Mouse (Mus musculus) T-helper 1 cell (primary cell): Measurements from ENCODE around the gene Oas2.
"Not testable (repeated sequence)": the region's sequence is repeated elsewhere in the genome, so short reads cannot be mapped to it uniquely, and the experiment has no call there.

Source experiments
- in situ Hi-C: fragments of 300-600 bp; cut with MboI, MseI; formaldehyde crosslinking; loops from one replicate; pipeline ENCODE4 v1.15.1; 2025; ENCODE audit warnings: high pct_unique_total_duplicates

The Oas2 gene

DNA sequence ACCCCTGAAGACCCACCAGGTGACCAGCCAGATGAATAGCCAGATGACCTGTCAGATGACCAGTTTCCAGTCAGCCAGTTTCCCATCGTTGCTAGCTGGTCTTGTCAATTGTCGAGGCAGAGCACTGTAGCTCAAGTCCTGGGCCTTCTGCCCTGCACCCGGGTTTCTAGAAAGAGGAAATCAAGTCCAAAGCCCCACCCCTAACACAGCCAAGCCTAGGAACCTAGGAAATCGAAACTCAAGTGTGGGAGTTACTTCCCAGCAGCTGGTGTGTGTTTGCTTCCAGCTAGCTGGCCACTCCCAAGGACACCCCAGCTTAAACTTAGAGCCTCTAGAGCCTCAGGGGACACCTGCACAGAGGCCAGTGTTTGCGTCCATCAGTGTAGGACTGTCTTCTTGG lies at the start of gene Oas2:
TSS of gene Oas2 (minus strand) at position 166 of the 400 bp plus-strand sequence.
- in situ Hi-C loops, result no loop called here

DNA sequence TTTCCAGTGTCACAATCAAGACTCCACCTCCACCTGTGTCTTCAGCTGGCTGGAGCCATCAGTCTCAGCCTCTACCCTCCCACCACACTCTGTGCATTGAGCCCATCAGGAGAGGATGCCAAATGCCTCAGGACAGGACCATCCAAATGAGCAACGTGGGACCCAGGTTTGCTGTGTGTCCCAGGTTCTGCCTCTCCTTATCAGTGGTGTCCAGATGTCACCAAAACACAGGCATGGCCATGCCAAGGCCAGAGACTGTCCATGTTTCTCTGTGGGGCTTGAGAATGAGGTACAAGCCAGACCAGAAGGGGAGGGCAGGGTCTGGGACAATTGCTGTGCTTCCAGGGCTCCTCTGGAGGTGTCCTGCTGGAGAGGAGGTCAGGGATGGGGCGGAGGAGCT lies 49.3 kb upstream of the Oas2 start:
- in situ Hi-C loops, result not testable (repeated sequence)

DNA sequence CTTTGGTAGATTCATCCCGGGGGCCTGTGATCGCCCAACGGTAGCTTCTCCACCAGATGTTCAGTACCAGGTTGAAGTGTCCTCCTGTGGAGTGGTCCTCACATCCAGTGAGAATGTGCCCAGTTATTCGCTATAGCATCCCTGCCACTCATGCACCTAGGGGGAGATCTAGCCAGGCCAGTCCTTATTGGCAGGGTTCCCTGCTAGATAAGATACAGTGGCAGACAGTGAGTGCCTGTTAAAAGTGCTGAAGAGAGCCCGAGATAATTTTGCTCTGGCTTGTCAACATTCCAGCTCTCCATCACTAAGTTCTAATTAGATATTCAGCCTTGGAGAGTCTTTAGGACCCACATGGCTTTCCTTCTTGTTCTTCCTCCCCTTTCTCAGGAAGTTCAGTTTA lies 48.5 kb upstream of the Oas2 start:
- in situ Hi-C loops, result not testable (repeated sequence)

DNA sequence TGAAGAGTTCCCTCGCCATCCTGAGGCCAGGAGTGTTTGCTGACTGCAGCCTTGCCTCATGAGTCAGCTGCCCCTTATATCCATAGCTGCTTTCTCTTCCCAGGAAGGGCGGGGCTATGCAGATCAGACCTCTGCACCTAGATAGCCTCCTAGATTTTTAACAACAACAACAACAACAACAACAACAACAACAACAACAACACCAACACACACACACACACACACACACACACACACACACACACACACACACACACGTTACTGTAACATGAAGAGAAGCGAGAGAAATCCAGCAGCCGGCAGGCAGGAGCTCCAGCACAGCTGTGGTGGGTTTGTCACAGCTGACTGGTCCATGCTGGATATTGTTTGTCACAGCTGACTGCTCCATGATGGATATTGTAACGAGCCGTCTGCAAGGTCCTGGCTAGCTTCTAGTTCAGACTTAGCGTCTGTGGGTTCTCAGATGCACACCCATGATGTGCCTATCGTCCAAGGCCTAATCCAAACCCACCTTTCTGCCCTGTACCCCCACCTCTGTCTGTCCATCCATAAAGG lies 45.9 kb upstream of the Oas2 start, which contains the start of gene Oas1e:
TSS of gene Oas1e (minus strand) at position 51 of the 555 bp plus-strand sequence.
- in situ Hi-C loops, result not testable (repeated sequence)

DNA sequence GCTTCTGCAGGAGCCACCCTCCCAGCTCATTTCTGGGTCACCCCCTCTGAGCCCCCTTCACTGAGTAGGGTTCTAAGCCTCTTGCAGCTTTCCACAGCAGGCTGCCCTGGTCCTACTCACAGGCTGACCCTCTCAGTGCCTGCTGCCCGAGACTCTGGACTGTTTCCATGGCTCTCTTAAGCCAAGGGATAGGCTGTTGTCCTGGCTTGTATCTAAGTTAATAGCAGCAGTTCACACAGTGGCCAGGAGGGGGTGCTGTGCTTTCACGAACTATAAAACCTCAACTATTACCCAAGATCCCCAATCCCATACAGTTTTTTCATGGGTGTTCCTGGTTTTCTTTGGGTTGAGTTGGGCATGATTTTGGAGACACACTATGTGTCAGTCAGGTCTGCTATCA lies 43.4 kb upstream of the Oas2 start:
- in situ Hi-C loops, result no loop called here

DNA sequence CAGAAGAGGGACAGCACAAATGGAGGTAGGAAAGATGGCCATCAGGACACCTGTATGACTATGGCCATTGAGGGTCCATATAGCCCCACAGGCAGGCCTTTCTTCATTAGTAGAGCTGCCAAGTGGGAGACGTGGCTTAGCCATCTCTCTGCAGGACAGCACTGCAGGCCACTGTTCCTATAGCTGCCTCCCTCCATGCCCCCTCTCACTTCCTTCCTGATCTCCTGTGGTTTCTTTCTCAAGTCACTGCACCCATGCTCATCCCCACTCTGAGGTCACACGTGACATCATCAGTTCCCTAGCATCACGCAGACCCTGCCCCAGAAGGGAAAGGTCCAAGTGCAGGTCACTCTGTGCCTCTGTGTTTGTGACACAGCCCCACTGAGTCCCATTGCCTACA lies 37.4 kb upstream of the Oas2 start:
- in situ Hi-C loops, result no loop called here

DNA sequence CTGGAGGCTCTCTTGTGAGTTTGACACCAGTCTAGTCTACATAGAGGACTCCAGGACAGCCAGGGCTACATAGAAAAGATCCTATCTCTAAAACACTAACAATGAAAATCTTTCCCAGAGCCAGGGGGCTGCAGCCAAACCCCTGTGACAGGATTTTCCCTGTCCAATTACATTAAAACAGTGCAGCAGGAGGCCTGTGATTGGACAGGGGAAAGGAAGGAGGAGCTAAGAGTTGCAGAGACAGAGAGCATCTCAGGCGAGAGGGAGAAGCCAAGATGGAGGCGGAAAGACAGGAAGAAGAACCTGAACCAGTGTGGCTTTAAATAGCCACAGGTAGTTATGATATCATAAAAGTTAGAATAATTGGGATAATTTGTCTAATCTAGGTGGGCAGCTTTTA lies 32.8 kb upstream of the Oas2 start:
- in situ Hi-C loops, result no loop called here

DNA sequence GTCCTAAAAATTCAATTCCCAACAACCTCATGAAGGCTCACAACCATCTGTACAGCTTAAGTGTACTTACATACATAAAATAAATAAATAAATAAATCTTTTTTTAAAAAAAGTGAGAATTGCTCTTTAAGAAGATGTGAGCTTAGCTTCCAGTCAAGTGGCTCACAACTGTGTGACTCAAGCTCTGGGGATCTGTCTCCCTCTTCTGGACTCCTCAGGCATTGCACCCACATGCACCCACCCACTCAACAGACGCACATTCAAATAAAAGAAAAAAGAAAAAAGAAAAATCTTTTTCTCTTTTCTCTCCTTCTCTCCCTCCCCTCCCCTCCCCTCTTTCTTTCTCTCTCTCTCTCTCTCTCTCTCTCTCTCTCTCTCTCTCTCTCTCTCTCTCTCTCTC lies 32.0 kb upstream of the Oas2 start:
- in situ Hi-C loops, result no loop called here

DNA sequence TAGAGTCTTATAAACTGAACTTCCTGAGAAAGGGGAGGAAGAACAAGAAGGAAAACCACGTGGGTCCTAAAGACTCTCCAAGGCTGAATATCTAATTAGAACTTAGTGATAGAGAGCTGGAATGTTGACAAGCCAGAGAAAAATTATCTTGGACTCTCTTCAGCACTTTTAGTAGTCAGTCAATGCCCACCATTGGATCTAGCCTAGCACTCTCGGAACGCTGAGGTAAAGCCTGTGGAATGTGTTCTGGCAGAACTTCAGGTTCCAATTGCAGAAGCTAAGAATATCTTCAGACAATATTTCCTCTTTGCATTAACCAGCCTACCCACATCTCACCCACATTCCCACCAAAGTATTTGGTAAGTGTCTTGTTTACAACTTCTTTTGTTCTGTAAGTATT lies 30.3 kb upstream of the Oas2 start:
- in situ Hi-C loops, result no loop called here

DNA sequence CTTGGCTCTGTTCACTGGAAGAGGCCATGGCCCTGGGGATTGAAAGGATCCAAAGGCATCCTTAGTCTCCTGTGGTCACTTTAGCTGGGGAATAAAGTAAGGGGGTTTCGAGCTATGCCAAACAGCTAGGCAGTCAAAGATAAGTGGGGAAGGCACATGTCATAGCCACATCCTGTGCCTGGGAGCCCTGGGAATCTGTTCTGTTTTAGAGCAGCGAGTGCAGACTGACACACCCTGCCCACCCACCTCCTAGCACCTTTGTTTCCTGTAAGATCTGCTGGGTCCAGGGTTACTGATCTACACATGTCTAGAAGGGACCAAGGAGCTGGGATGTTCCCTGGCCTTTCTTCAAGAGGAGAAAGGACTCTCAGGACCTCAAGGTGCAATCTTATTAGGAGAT lies 29.3 kb upstream of the Oas2 start:
- in situ Hi-C loops, result no loop called here

DNA sequence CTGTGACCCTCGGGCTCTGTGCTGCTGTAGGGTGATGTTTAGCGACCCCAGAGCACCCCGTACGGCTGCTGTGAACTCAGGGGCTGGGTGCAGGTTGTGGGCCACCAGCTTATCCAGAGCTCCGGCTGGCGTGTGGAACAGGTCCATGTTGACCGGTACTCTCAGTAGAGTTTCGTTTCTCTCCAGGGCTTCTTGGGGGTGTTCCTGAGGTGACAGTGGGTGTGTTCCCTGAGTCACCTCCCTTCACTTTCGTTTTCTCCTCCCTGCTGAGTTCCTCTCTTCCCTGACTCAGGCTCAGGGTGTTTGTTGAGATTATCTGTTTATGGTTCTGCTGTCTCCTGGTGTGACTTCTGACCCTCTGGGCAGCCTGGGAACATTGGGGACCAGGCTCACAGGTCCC lies 27.8 kb upstream of the Oas2 start, which contains the start of gene Oas3:
TSS of gene Oas3 (minus strand) at position 184 of the 400 bp plus-strand sequence.
- in situ Hi-C loops, result no loop called here

DNA sequence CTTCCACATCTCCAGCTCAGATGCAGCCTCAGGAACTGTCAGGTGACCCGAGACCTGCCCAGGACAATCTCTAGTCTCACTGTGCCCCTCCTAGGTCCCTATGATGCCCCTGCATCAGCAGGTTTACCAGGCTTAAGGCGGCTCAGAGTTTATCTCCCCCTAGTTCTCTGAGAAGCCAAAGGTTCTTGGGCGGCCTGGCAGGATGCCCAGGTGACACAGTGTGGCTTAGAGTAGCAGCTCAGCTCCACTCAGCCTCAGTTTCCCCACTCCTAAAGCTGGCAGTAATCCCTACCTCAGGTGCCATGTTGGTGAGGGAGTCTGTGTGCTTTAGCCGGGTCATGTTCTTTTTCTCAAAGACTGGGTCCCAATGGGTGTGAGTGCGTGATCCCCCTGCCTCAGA lies 27.1 kb upstream of the Oas2 start:
- in situ Hi-C loops, result no loop called here

DNA sequence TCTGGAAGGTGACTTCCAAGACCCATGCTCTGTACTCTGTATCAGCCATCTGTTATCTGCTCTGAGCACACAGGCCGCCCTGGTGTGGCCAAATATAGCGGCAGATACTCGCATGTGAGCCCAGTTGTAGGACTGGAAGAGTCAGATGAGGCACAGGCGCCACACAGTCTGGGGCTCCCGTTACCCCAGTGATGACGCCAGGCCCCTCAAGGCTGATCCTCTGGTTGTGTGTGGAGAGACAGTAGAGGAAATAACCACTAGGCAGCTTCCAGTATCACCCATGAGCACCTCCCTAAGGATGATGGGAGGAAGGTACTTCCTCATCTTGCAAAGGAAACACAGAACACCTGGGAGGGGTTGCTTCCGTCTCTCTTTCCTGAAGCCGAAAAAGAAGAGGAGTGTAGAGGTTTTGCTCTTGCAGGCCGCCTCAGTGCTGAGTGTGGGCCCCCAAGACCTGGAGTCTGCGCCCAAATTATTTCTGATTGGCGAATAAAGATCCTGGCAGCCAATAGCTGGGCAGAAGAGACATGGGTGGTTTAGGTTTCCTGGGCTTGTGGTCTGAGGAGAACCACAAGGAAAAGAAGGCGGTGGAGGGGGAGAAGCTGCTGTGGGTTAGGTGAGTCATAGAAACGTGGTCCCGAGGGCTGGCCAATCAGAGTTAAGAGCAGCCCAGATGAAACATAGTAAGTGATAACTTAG lies 25.8 kb upstream of the Oas2 start:
- in situ Hi-C loops, result no loop called here

DNA sequence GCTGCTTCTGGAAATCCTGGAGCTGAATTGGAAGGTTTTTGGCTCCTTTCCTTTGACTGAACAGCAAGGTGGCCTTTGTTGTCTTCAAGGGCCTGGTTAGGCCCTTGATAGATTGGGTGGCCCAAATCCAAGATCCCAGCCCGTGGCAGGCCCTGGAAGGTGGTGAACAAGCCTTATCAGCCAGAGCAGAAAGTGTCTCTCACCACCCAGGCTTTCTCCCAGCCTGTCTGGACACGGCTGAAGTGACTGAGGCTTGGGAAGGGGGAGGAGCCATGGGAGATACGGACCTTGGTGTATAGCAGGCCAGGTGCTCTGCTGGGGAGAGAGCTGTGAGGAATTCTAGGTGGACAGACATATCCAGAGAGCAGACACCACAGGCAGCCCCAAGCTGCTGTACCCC lies 19.7 kb upstream of the Oas2 start:
- in situ Hi-C loops, result no loop called here

DNA sequence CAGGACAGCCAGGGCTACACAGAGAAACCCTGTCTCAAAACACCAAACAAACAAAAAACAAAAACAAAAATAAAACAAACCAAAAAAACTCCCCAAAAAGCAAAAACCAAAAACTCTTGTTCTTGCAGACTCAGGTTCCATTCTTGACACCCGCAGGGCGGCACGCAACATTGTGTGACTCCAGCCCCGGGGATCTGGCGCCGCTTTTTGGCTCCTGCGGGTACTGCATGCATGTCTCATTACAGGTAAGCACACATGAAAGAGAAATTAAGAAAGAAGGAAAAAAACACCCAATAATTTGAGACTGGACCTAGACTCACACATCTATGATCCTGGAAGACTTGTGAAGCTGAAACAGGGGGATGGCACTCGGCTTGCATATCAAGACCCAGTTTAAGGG lies 15.4 kb upstream of the Oas2 start:
- in situ Hi-C loops, result no loop called here

DNA sequence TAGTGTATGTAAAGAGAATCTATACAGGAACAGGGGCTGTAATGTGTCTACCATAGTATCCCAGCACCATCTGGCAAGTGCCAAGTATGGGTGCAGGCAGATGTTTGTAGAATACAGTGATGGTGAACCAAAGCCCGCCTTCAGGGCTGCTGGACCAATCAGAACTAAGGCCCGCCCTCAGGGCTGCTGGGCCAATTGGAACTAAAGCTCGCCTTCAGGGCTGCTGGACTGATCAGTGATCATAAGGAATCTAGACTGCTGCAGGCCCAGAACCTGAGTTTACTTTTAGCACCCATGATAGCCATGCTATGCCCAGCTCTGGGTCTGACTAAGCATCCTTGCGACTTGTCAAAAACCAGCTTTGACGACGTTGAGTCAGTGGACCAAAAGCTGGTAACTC lies 12.2 kb upstream of the Oas2 start:
- in situ Hi-C loops, result no loop called here

DNA sequence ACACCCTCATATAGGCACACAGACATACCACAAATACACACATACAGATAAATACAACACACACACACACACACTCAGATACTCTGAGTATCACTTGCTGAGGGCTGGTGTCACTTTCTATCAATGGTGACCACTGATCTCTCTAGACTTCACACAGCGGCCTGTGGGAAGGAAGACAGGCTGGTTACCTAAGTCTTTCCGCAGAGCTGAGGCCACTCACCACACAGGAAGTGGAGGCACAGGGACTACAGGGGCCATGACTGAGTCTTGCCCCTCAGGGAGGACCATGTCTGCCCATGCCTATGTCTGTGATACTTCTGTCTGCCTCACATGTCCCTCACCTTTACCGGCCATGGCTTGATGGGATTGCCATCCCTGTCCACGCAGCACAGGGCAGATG lies 4.6 kb upstream of the Oas2 start:
- in situ Hi-C loops, result no loop called here

DNA sequence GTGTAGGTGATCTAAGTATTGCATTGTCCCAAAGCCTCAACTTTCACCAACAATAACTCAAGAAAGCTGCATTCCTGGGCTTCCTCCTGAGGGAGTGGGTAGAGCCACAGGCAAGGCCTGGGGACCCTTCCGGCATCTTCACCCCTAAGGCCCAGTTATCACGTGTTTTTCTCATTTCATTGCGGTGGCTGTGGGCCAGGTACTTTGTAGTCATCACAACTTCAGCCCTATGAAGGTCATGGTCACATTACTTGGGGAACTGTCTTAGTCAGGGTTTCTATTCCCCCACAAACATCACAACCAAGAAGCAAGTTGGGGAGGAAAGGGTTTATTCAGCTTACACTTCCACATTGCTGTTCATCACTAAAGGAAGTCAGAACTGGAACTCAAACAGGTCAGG lies 3.1 kb upstream of the Oas2 start:
- in situ Hi-C loops, result no loop called here

DNA sequence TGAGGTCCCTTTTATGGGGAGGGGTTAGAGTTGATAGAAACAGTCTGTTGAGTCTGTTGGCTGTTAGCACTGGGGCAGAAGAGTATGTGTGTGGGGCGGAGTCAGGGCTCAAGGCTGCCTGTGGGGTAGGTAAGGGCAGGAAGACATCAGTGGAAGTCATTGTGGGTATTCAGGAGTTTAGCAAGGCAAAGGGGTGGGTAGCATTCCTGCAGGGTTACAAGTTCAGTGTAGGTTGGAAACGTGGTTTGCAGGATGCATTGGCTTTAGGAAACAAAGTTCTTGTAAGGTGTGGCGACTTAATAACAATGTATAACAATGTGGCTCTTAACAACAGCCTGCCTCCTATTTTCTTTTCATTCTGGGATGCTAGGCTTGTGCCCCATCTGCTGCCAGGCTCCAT lies 1.6 kb upstream of the Oas2 start:
- in situ Hi-C loops, result no loop called here

DNA sequence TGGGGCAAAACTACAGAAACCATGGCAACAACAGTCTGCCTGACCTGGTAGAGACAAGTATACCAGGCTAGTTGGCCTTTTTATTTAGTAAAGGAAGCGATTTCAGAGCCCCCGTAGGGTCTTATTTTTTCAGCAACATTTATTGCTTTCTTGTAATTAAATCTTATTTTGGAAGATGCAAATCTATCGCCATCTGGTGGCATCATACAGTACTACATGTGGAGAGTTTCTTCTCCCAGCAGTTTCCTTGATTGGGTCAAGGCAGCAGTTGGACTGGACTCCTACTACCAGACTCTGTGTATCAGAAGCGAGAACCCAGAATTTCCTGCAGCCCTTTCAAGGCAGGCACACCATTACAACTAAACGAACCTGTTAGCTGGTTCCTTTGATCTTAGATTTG lies 3.2 kb downstream of the Oas2 start:
- in situ Hi-C loops, result no loop called here

DNA sequence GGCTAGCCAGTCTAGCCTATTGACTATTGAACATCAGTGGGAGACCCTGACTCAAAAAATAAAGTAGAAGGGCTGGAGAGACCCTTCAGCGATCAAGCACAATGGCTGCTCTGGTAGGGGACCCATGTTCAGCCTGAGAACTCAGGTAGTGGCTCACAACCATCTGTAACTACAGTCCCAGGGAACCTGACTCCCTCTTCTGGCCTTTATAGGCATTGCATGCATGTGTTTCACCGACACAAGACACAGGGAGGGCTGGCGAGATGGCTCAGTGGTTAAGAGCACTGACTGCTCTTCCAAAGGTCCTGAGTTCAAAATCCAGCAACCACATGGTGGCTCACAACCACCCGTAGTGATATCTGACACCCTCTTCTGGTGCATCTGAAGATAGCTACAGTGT lies 7.5 kb downstream of the Oas2 start:
- in situ Hi-C loops, result no loop called here

DNA sequence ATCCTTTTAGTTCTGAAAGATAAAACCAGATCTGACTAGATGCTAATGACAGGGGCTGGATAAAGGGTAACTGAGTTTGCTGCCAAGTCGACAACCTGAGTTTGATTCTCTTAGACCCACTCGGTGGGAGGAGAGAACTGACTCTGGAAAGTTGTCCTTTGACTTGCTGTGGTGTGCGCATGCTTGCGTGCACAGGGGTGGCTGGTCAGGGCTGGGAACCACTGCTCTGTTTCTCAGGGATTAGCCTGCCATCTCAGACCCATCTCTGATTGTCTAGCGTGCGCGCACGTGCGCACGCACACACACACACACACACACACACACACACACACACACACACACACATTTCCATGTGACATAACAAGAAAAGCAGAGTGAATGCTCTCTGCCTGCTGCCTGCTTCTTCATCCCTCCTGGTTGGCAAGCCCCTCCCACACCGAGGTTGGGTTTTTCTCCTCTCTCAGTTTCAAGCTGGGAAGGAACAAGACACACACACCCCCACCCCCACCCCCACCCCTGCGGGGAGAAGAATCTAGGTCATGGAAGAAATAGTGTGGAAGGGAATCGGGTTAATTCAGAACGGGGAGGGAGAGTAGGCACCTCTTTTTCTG lies 15.2 kb downstream of the Oas2 start:
- in situ Hi-C loops, result no loop called here

DNA sequence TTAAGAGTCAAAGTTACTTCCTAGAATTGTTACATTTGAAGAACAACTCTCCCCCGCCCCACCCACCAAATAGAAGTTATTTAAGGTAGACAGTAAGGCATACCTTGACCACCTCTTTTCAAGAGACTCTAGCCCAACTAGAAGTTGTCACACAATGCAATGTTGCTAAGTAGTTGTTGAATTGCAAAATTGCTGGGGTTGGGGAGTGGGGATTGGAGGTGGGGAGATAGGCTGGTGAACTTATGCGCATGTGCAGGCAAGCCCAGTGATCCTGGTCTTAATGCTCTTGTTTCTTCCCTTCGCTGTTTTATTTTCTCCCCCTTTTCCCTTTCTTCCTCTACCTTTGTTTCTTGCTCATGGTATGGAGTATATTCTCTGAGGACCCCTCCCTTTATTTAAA lies 16.0 kb downstream of the Oas2 start:
- in situ Hi-C loops, result no loop called here
